Mouse (Mus musculus) c-Kit-positive CD71-positive TER-119-negative erythroid progenitor cells, embryonic 14.5 days (primary cell): ENCODE measurements around the gene Rnf7.

Source experiments
- DNase-seq: peaks from one replicate; pipeline ENCODE4 v3.0.0-alpha.2; 2013; ENCODE audit warnings: low read depth

The Rnf7 gene

GRCm38 (mm10) chr9:96469556-96470265, 8.8 kb downstream of the Rnf7 start:
- no peak for DNase-seq

GRCm38 (mm10) chr9:96463708-96464107, 14.8 kb downstream of the Rnf7 start:
- no peak for DNase-seq

- no peak for DNase-seq
Observed at GRCm38 (mm10) chr9:96461607-96462006, 16.9 kb downstream of the Rnf7 start.

GRCm38 (mm10) chr9:96460117-96460865, 18.2 kb downstream of the Rnf7 start:
- no peak for DNase-seq

GRCm38 (mm10) chr9:96455618-96456017, 22.9 kb downstream of the Rnf7 start:
- DNase-seq: no peak

GRCm38 (mm10) chr9:96452956-96453355, 25.5 kb downstream of the Rnf7 start:
- DNase-seq: no peak

- DNase-seq: no peak
Observed at GRCm38 (mm10) chr9:96450900-96451720, 27.4 kb downstream of the Rnf7 start.

- DNase-seq: no peak
Observed at GRCm38 (mm10) chr9:96449514-96449913, 29.0 kb downstream of the Rnf7 start.

- no peak for DNase-seq
Observed at GRCm38 (mm10) chr9:96445351-96445750, 33.1 kb downstream of the Rnf7 start.

- DNase-seq: no peak
Observed at GRCm38 (mm10) chr9:96442081-96442480, 36.4 kb downstream of the Rnf7 start.

- no peak for DNase-seq
Observed at GRCm38 (mm10) chr9:96438334-96438871, 40.1 kb downstream of the Rnf7 start.

GRCm38 (mm10) chr9:96437805-96438333, 40.6 kb downstream of the Rnf7 start:
- no peak for DNase-seq

- DNase-seq: no peak
Observed at GRCm38 (mm10) chr9:96436901-96437804, 41.3 kb downstream of the Rnf7 start.

- no peak for DNase-seq
Observed at GRCm38 (mm10) chr9:96432575-96432974, 45.9 kb downstream of the Rnf7 start.

GRCm38 (mm10) chr9:96431081-96431480, 47.4 kb downstream of the Rnf7 start:
- no peak for DNase-seq

- DNase-seq: no peak
Observed at GRCm38 (mm10) chr9:96428336-96429046, 50.0 kb downstream of the Rnf7 start.

GRCm38 (mm10) chr9:96424027-96424426, 54.4 kb downstream of the Rnf7 start:
- DNase-seq: no peak
